Mouse (Mus musculus): ENCODE results near the gene Rasgrp4. TPM values are rescaled to one million over a fixed set of nuclear protein-coding genes. Genes with fewer than 3 reads are reported as not detected.

Rasgrp4 gene
- polyA plus RNA-seq, 1 experiment from 2014 or later, result 0.58 TPM

DNA sequence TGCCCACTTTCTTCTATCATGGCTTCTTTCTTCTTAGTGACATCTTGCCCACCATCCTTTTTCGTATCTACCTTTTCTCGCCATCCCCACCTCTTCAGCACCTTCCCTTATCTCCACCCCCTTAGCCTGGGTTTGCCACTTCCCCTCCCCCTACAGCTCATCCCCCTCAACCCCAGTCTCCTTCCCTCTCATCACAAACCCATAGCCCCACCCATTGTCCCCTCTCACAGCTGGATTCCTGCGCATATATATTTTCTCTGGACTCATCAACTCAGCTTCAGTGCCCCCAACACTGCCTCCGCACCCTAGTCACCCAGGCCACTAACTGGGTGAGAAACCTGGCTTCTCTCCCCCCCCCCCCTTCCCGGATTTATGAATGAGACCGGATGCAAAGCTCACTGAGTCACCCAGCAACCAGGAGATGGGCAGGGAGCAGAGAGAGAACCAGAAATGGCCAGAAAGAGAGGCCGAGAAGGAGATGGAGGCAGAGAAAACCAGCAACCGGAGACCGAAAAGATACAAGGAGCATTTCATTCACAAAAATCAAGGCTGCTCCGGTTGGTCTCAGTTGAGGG lies 33.6 kb downstream of the Rasgrp4 start:
- DNase-seq (ENCODE audit: low spot score), result no peak
- H3K36me3 ChIP-seq (replicated peaks; ENCODE audit: control insufficient read depth, insufficient read depth, low read depth, low read length), result no peaks in the 10 kb centered on the region; the same call in 1 of the 2 replicates
- peaks cover 23% of the 10 kb centered on the region for H3K27me3 ChIP-seq (ENCODE audit: control insufficient read depth, insufficient read depth, low read length)
- H3K4me2 ChIP-seq (ENCODE audit: low read depth, low read length), result peak overlapping the region; percentile 48
- peak overlapping the region; percentile 55 for H3K9ac ChIP-seq (replicated peaks; ENCODE audit: low read length)
- no peak overlapping the region for H3K27ac ChIP-seq (replicated peaks; ENCODE audit: low read depth, low read length)
- H3K4me3 ChIP-seq (ENCODE audit: low read depth, low read length), result peak overlapping the region; percentile 49
- no peak for ATAC-seq (replicated peaks; ENCODE audit: insufficient number of reproducible peaks, low FRiP score, low TSS enrichment, low read depth)
- WGBS, result 4% methylated on average over 10 of the region's 10 CpGs
- H3K9me3 ChIP-seq (replicated peaks; ENCODE audit: control insufficient read depth, low read length), result no peaks in the 10 kb centered on the region
- peaks cover 9% of the 10 kb centered on the region for H3K4me1 ChIP-seq (ENCODE audit: control insufficient read depth, insufficient read depth, low read length)

DNA sequence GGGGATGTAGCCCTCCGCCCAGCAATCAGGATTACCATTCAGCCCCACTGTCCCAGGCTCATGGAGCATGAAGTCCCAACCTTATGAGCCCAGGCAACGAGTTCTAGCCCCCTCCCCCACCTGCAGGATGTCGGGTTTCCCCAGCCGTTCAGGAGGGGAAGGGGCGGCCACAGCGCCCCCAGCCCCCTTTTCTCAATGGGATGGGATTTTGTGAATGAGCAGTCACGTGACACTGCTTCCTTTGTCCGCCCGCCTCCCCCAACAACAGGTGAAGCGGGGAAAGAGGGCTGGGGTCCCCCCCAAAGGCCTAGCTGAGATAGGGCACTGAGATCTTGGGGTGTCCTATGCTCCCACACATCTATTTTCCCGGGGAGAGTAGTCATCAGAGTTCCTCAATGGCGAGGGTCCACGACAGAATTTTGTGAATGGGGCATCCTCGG lies 34.2 kb downstream of the Rasgrp4 start:
- DNase-seq (ENCODE audit: low spot score) (peak; percentile 72), ATAC-seq (replicated peaks; ENCODE audit: insufficient number of reproducible peaks, low FRiP score, low TSS enrichment, low read depth) (peak; percentile 3; the same call in 1 of the 2 replicates)
- H3K27me3 ChIP-seq (ENCODE audit: control insufficient read depth, insufficient read depth, low read length), result peaks cover 29% of the 10 kb centered on the region
- H3K27ac ChIP-seq (replicated peaks; ENCODE audit: low read depth, low read length), result peak overlapping the region; percentile 48; the same call in 1 of the 2 replicates
- no peaks in the 10 kb centered on the region for H3K9me3 ChIP-seq (replicated peaks; ENCODE audit: control insufficient read depth, low read length)
- H3K36me3 ChIP-seq (replicated peaks; ENCODE audit: control insufficient read depth, insufficient read depth, low read depth, low read length), result no peaks in the 10 kb centered on the region; the same call in 1 of the 2 replicates
- peak overlapping the region; percentile 55 for H3K9ac ChIP-seq (replicated peaks; ENCODE audit: low read length)
- H3K4me2 ChIP-seq (ENCODE audit: low read depth, low read length), result peak overlapping the region; percentile 48
- peaks cover 9% of the 10 kb centered on the region for H3K4me1 ChIP-seq (ENCODE audit: control insufficient read depth, insufficient read depth, low read length)
- WGBS, result under 1% methylated on average over 14 of the region's 14 CpGs
- H3K4me3 ChIP-seq (ENCODE audit: low read depth, low read length), result peak overlapping the region; percentile 49

- peak overlapping the region; percentile 48 for H3K4me2 ChIP-seq (ENCODE audit: low read depth, low read length)
- peak overlapping the region; percentile 49 for H3K4me3 ChIP-seq (ENCODE audit: low read depth, low read length)
- peak; percentile 90 for DNase-seq (ENCODE audit: low spot score)
- peaks cover 9% of the 10 kb centered on the region for H3K4me1 ChIP-seq (ENCODE audit: control insufficient read depth, insufficient read depth, low read length)
- H3K36me3 ChIP-seq (replicated peaks; ENCODE audit: control insufficient read depth, insufficient read depth, low read depth, low read length), result peaks cover 2% of the 10 kb centered on the region
- peak; percentile 77 for ATAC-seq (replicated peaks; ENCODE audit: insufficient number of reproducible peaks, low FRiP score, low TSS enrichment, low read depth)
- H3K27ac ChIP-seq (replicated peaks; ENCODE audit: low read depth, low read length), result peak overlapping the region; percentile 48
- H3K27me3 ChIP-seq (ENCODE audit: control insufficient read depth, insufficient read depth, low read length), result peaks cover 29% of the 10 kb centered on the region
- no peaks in the 10 kb centered on the region for H3K9me3 ChIP-seq (replicated peaks; ENCODE audit: control insufficient read depth, low read length)
- peak overlapping the region; percentile 55 for H3K9ac ChIP-seq (replicated peaks; ENCODE audit: low read length)
- under 1% methylated on average over 33 of the region's 39 CpGs for WGBS
Measured at GRCm38 (mm10) chr7:29169231-29170065, 34.8 kb downstream of the Rasgrp4 start.

- peaks cover 5% of the 10 kb centered on the region for H3K36me3 ChIP-seq (replicated peaks; ENCODE audit: control insufficient read depth, insufficient read depth, low read depth, low read length)
- H3K9ac ChIP-seq (replicated peaks; ENCODE audit: low read length), result peak within 1 kb of the TSS; percentile 55
- WGBS, result under 1% methylated on average over 30 of the region's 30 CpGs
- ATAC-seq (replicated peaks; ENCODE audit: insufficient number of reproducible peaks, low FRiP score, low TSS enrichment, low read depth) (peak; percentile 30), DNase-seq (ENCODE audit: low spot score) (peak; percentile 81)
- H3K27me3 ChIP-seq (ENCODE audit: control insufficient read depth, insufficient read depth, low read length), result peaks cover 29% of the 10 kb centered on the region
- peaks cover 9% of the 10 kb centered on the region for H3K4me1 ChIP-seq (ENCODE audit: control insufficient read depth, insufficient read depth, low read length)
- peak within 1 kb of the TSS; percentile 48 for H3K4me2 ChIP-seq (ENCODE audit: low read depth, low read length)
- no peaks in the 10 kb centered on the region for H3K9me3 ChIP-seq (replicated peaks; ENCODE audit: control insufficient read depth, low read length)
- H3K27ac ChIP-seq (replicated peaks; ENCODE audit: low read depth, low read length), result peak within 1 kb of the TSS; percentile 48
- H3K4me3 ChIP-seq (ENCODE audit: low read depth, low read length), result peak within 1 kb of the TSS; percentile 49
Measured at GRCm38 (mm10) chr7:29170066-29170754, 35.6 kb downstream of the Rasgrp4 start, which contains the start of the genes Ggn and Spred3. TSS of gene Ggn (plus strand) at chr7:29170210. TSS of gene Spred3 (minus strand) at chr7:29170411.

GRCm38 (mm10) chr7:29170755-29171561 lies 36.3 kb downstream of the Rasgrp4 start:
- Histone ChIP-seq H3K27ac (replicated peaks; ENCODE audit: low read depth, low read length) (no peak overlapping the region), H3K4me2 (ENCODE audit: low read depth, low read length) (peak overlapping the region; percentile 48), H3K9me3 (replicated peaks; ENCODE audit: control insufficient read depth, low read length) (no peaks in the 10 kb centered on the region), H3K36me3 (replicated peaks; ENCODE audit: control insufficient read depth, insufficient read depth, low read depth, low read length) (peaks cover 11% of the 10 kb centered on the region), H3K9ac (replicated peaks; ENCODE audit: low read length) (peak overlapping the region; percentile 55), H3K4me3 (ENCODE audit: low read depth, low read length) (peak overlapping the region; percentile 49), H3K4me1 (ENCODE audit: control insufficient read depth, insufficient read depth, low read length) (peaks cover 9% of the 10 kb centered on the region), H3K27me3 (ENCODE audit: control insufficient read depth, insufficient read depth, low read length) (peaks cover 29% of the 10 kb centered on the region)
- ATAC-seq (replicated peaks; ENCODE audit: insufficient number of reproducible peaks, low FRiP score, low TSS enrichment, low read depth) (no peak), DNase-seq (ENCODE audit: low spot score) (peak; percentile 54)
- WGBS, result 2% methylated on average over 40 of the region's 43 CpGs

GRCm38 (mm10) chr7:29171562-29172097 lies 37.0 kb downstream of the Rasgrp4 start:
- peak overlapping the region; percentile 49 for H3K4me3 ChIP-seq (ENCODE audit: low read depth, low read length)
- no peaks in the 10 kb centered on the region for H3K9me3 ChIP-seq (replicated peaks; ENCODE audit: control insufficient read depth, low read length)
- H3K9ac ChIP-seq (replicated peaks; ENCODE audit: low read length), result peak overlapping the region; percentile 55
- H3K36me3 ChIP-seq (replicated peaks; ENCODE audit: control insufficient read depth, insufficient read depth, low read depth, low read length), result peaks cover 14% of the 10 kb centered on the region
- H3K27me3 ChIP-seq (ENCODE audit: control insufficient read depth, insufficient read depth, low read length), result peaks cover 29% of the 10 kb centered on the region
- peak overlapping the region; percentile 48 for H3K4me2 ChIP-seq (ENCODE audit: low read depth, low read length)
- 7% methylated on average over 34 of the region's 34 CpGs for WGBS
- H3K4me1 ChIP-seq (ENCODE audit: control insufficient read depth, insufficient read depth, low read length), result peaks cover 9% of the 10 kb centered on the region
- DNase-seq (ENCODE audit: low spot score) (no peak), ATAC-seq (replicated peaks; ENCODE audit: insufficient number of reproducible peaks, low FRiP score, low TSS enrichment, low read depth) (no peak)
- H3K27ac ChIP-seq (replicated peaks; ENCODE audit: low read depth, low read length), result no peak overlapping the region

DNA sequence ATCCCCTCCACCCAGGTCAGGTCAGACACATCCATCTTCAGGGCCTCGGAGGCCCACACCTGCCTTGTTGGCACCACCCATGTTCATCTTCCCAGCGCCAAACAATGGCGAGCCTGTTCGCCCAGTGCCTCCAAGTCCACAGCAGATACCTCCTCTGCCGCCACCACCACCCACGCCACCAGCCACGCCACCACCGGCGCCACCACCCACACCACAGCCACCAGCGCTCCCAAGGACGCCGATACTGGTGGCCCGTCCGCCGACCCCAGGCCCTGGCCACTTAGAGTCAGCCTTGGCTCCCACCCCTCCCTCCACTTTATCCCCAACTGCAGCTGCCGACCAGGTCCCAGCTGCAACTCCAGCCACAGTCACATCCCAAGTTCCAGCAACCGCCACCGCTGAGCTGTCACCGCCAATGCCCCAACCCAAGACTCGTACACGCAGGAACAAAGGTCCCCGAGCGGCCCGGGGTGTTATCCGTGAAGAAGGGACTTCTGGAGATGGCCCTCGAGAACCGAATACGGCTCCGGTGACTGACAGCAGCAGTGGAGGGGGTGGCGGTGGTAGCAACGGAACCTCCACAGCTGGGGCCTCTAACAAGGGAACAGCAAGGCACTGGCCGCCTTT lies 37.9 kb downstream of the Rasgrp4 start:
- no peak overlapping the region for H3K4me3 ChIP-seq (ENCODE audit: low read depth, low read length)
- 25% methylated on average over 31 of the region's 32 CpGs for WGBS
- no peak overlapping the region for H3K27ac ChIP-seq (replicated peaks; ENCODE audit: low read depth, low read length)

More for the DNA sequence above, 37.9 kb downstream of the Rasgrp4 start:
- no peak overlapping the region for H3K9ac ChIP-seq (replicated peaks; ENCODE audit: low read length)
- peaks cover 14% of the 10 kb centered on the region for H3K36me3 ChIP-seq (replicated peaks; ENCODE audit: control insufficient read depth, insufficient read depth, low read depth, low read length)
- H3K9me3 ChIP-seq (replicated peaks; ENCODE audit: control insufficient read depth, low read length), result no peaks in the 10 kb centered on the region
- H3K4me2 ChIP-seq (ENCODE audit: low read depth, low read length), result no peak overlapping the region
- peaks cover 29% of the 10 kb centered on the region for H3K27me3 ChIP-seq (ENCODE audit: control insufficient read depth, insufficient read depth, low read length)
- DNase-seq (ENCODE audit: low spot score), result no peak
- peaks cover 9% of the 10 kb centered on the region for H3K4me1 ChIP-seq (ENCODE audit: control insufficient read depth, insufficient read depth, low read length)
- ATAC-seq (replicated peaks; ENCODE audit: insufficient number of reproducible peaks, low FRiP score, low TSS enrichment, low read depth), result no peak

All from embryonic facial prominence, embryonic 11.5 days (tissue).